19 mouse cellular contexts compared by ENCODE assay signal in the genomic region with DNA sequence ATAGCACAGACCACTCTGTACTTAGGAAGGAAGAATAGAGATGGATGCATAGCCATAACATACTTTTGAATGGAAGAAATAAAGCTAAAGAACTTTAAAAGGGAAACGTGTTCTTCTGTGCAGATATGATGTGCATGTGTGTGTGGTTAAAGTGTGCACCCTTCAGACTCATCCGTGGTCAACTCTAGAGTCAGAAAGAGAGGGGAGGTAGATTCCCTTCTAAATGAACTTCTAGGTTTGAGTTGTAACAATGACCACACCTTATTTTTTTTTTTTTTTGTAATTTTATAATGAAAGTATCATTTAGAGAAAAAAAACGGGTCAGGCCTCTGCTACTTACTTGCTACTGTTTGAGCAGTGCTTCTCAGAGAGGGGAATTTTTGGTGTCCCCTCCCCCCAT. TPM values are rescaled to one million over a fixed set of nuclear protein-coding genes. Genes with fewer than 3 reads are reported as not detected.
"Had no signal": no experiment of that assay in that cellular context is flagged by ENCODE, and none has a peak within 500 bp of the region (broad histone marks: within the 10 kb centered on the region; RNA-seq: fewer than 3 reads in every experiment).

No protein-coding gene starts in this region.

- H3K9ac ChIP-seq: neural tube, embryonic 13.5 days; neural tube, embryonic 15.5 days; stomach, embryonic 15.5 days had no signal

- H3K36me3 ChIP-seq: neural tube, embryonic 13.5 days; neural tube, embryonic 15.5 days; stomach, embryonic 15.5 days had no signal

- H3K27me3 ChIP-seq: neural tube, embryonic 13.5 days; neural tube, embryonic 15.5 days; stomach, embryonic 15.5 days had no signal

- DNase-seq: retina, postnatal 1 day; right cerebral cortex, adult 18-20 months; right cerebral cortex, postnatal 14 days; right cerebral cortex, postnatal 25 days; right cerebral cortex, postnatal 4 days; spleen, adult 18-20 months; thymus, adult 18-20 months; thymus, adult 2 months; thymus, postnatal 14 days; thymus, postnatal 25 days; thymus, postnatal 36 days; thymus, postnatal 4 days had no signal

- H3K4me3 ChIP-seq: neural tube, embryonic 13.5 days; neural tube, embryonic 15.5 days; stomach, embryonic 15.5 days had no signal

- H3K27ac ChIP-seq: neural tube, embryonic 13.5 days; neural tube, embryonic 15.5 days; stomach, embryonic 15.5 days; stomach, postnatal 0 days had no signal

- H3K4me1 ChIP-seq: neural tube, embryonic 13.5 days; neural tube, embryonic 15.5 days; stomach, embryonic 15.5 days had no signal

- H3K9me3 ChIP-seq: neural tube, embryonic 13.5 days; neural tube, embryonic 15.5 days; stomach, embryonic 15.5 days had no signal

- H3K4me2 ChIP-seq: neural tube, embryonic 13.5 days; neural tube, embryonic 15.5 days; stomach, embryonic 15.5 days had no signal

RNA-seq across cellular contexts. Expression of a gene that starts 9.7 kb away (rescaled TPM):
- total RNA-seq: neutrophil, adult 5-6 weeks had no signal
- polyA plus RNA-seq: spleen, adult 2 months had no signal

RNA-seq across cellular contexts. Expression of a gene that starts 36.0 kb away (rescaled TPM):
- total RNA-seq: neutrophil, adult 5-6 weeks had no signal
- polyA plus RNA-seq: spleen, adult 2 months had no signal

RNA-seq across cellular contexts. Expression of a gene that starts 39.6 kb away (rescaled TPM):
- total RNA-seq: neutrophil, adult 5-6 weeks had no signal
- polyA plus RNA-seq: small intestine, adult 2 months; spleen, adult 2 months; thymus, adult 2 months had no signal

RNA-seq across cellular contexts. Expression of a gene that starts 58.2 kb away (rescaled TPM):
- total RNA-seq: neutrophil, adult 5-6 weeks had no signal
